Mouse (Mus musculus) liver, adult 2 months (tissue): Measurements from ENCODE around the gene Nr2f2. TPM values are rescaled to one million over a fixed set of nuclear protein-coding genes. Genes with fewer than 3 reads are reported as not detected.

Experiments used
- DNase-seq: peaks from one replicate; pipeline ENCODE4 v3.0.0-alpha.2; 2011; ENCODE audit warnings: low read depth, low spot score; ENCODE audit errors: extremely low read depth
- H3K27ac ChIP-seq: fragments of 200-500 bp; replicated peaks from 2 replicates; pipeline ENCODE4 v1.5.1; 2012; ENCODE audit warnings: low read depth, mild to moderate bottlenecking, control low read depth, inconsistent platforms, low read length; ENCODE audit not compliant: insufficient read depth
- H3K27me3 ChIP-seq: fragments of 200-500 bp; 2 replicates; pipeline ENCODE4 v1.6.1; 2012; ENCODE audit warnings: mild to moderate bottlenecking, moderate library complexity, low read length, inconsistent platforms; ENCODE audit not compliant: control insufficient read depth, insufficient read depth
- H3K36me3 ChIP-seq: fragments of 200-500 bp; 2 replicates; pipeline ENCODE4 v1.6.1; 2012; ENCODE audit warnings: low read length, inconsistent platforms; ENCODE audit not compliant: control insufficient read depth, insufficient read depth
- H3K4me1 ChIP-seq: fragments of 200-500 bp; 2 replicates; pipeline ENCODE4 v1.6.1; 2011; ENCODE audit warnings: low read length; ENCODE audit not compliant: control insufficient read depth, insufficient read depth
- H3K4me3 ChIP-seq: fragments of 200-500 bp; 2 replicates; pipeline ENCODE4 v1.5.1; 2011; ENCODE audit warnings: low read depth, mild to moderate bottlenecking, control low read depth, low read length, moderate library complexity; ENCODE audit not compliant: insufficient read depth
- H3K79me2 ChIP-seq: fragments of 200-500 bp; 2 replicates; pipeline ENCODE4 v1.6.1; 2012; ENCODE audit warnings: inconsistent platforms, mild to moderate bottlenecking, low read length, moderate library complexity; ENCODE audit not compliant: control insufficient read depth, insufficient read depth
- H3K9ac ChIP-seq: fragments of 200-500 bp; 2 replicates; pipeline ENCODE4 v1.6.1; 2012; ENCODE audit warnings: low read depth, mild to moderate bottlenecking, control low read depth, inconsistent platforms, low read length
- POLR2A ChIP-seq: fragments of 200-500 bp; IDR thresholded peaks from 2 replicates; pipeline ENCODE4 v1.6.1; 2011; ENCODE audit warnings: low read length, control low read depth; ENCODE audit not compliant: insufficient read depth; ENCODE audit errors: extremely low read depth
- polyA plus RNA-seq: library from polyadenylated mRNA; depleted of rRNA; stranded (reverse); fragments of >200 nt; gene quantifications from 2 replicates; pipeline ENCODE4 v1.2.3, GENCODE M21; 2012
- total RNA-seq: library from RNA; depleted of rRNA; stranded (reverse); fragments of >200 nt; gene quantifications from 2 replicates; pipeline ENCODE4 v1.2.3, GENCODE M21; 2014

Nr2f2 gene
- total and polyA plus RNA-seq, 2 experiments: 14.5 to 84.0 TPM

GRCm38 (mm10) chr7:70304426-70304825 lies 62.1 kb downstream of the Nr2f2 start:
- Histone ChIP-seq H3K27me3 (no peaks in the 10 kb centered on the region), H3K4me3 (no peak overlapping the region), H3K27ac (no peak overlapping the region), H3K9ac (no peak overlapping the region), H3K36me3 (no peaks in the 10 kb centered on the region), H3K79me2 (no peaks in the 10 kb centered on the region), H3K4me1 (peaks cover 3% of the 10 kb centered on the region)
- TF ChIP-seq POLR2A: no peak
- no peak for DNase-seq
